Mouse (Mus musculus): Measurements from ENCODE around the gene Slc10a1. TPM values are rescaled to one million over a fixed set of nuclear protein-coding genes. Genes with fewer than 3 reads are reported as not detected.
"Not testable (repeated sequence)": the region's sequence is repeated elsewhere in the genome, so short reads cannot be mapped to it uniquely, and the experiment has no call there.

Gene Slc10a1
- polyA plus RNA-seq, 1 experiment: not detected

DNA sequence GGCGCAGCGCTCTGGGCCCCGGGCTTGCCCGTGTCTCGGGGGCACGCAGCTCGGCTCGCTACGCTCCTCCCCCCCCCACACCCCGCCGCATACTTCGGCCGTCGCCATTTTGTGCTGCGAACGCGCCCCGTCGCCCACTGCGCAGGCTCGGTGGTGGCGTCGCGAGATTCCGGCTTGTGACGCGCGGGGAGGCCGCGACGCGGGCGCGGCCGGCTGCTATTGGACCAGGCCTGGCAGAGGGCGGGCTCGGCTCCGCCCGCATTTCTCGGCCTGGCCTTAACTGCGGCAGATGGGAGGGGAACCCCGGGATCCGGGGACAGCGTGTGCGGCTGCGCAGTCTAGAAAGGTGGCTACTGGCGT is 22.5 kb downstream of the Slc10a1 start:
- Histone ChIP-seq H3K4me3 (ENCODE audit: insufficient read depth, low read length) (peak overlapping the region; percentile 92), H3K27ac (ENCODE audit: insufficient read depth, low read length) (peak overlapping the region; percentile 86), H3K4me1 (ENCODE audit: control insufficient read depth, insufficient read depth, low read length) (peaks cover 7% of the 10 kb centered on the region)
- TF ChIP-seq POLR2A (IDR thresholded peaks at IDR 0.05; ENCODE audit: low read depth, low read length) (peak; percentile 56; the same call in 1 of the 2 replicates), CTCF (IDR thresholded peaks at IDR 0.05; ENCODE audit: borderline replicate concordance, insufficient read depth, low read length) (no peak)

- H3K4me1 ChIP-seq (ENCODE audit: control insufficient read depth, insufficient read depth, low read length): peaks cover 6% of the 10 kb centered on the region
- peak within 1 kb of the TSS; percentile 92 for H3K4me3 ChIP-seq (ENCODE audit: insufficient read depth, low read length)
- TF ChIP-seq CTCF (IDR thresholded peaks at IDR 0.05; ENCODE audit: borderline replicate concordance, insufficient read depth, low read length) (no peak), POLR2A (IDR thresholded peaks at IDR 0.05; ENCODE audit: low read depth, low read length) (peak; percentile 100)
- peak within 1 kb of the TSS; percentile 86 for H3K27ac ChIP-seq (ENCODE audit: insufficient read depth, low read length)
Measured at GRCm38 (mm10) chr12:80945334-80945995, 23.0 kb downstream of the Slc10a1 start, which contains the start of gene Srsf5. Gene Srsf5, plus strand, starts transcription at chr12:80945504.

GRCm38 (mm10) chr12:80944963-80945333 is 23.6 kb downstream of the Slc10a1 start:
- not testable (repeated sequence) for H3K4me1 ChIP-seq (ENCODE audit: control insufficient read depth, insufficient read depth, low read length); H3K27ac ChIP-seq (ENCODE audit: insufficient read depth, low read length)
- H3K4me3 ChIP-seq (ENCODE audit: insufficient read depth, low read length): peak overlapping the region; percentile 35

- TF ChIP-seq CTCF (IDR thresholded peaks at IDR 0.05; ENCODE audit: borderline replicate concordance, insufficient read depth, low read length): no peak
- no peak for TF ChIP-seq POLR2A (IDR thresholded peaks at IDR 0.05; ENCODE audit: low read depth, low read length)
- Histone ChIP-seq H3K4me1 (ENCODE audit: control insufficient read depth, insufficient read depth, low read length) (peaks cover 6% of the 10 kb centered on the region), H3K4me3 (ENCODE audit: insufficient read depth, low read length) (no peak overlapping the region), H3K27ac (ENCODE audit: insufficient read depth, low read length) (no peak overlapping the region)
Measured at GRCm38 (mm10) chr12:80944204-80944603, 24.3 kb downstream of the Slc10a1 start.

DNA sequence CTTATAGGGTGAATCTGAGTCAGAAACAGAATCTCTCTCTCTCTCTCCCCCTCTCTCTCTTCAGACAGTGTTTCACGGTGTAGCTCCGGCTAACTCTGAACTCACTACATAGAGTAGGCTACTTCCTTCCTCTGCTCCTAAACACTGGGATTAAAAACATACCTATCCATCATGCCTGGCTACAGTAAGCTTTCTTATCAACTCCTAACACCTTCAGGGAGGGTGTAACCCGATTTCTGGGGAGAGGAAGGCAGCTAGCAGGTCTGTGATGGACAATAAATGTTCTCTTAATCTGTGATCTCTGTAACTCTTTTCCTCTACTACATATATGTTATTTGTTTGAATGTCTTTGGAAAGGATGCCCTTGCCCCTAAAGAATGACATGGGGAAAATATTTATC is 25.1 kb downstream of the Slc10a1 start:
- TF ChIP-seq POLR2A (IDR thresholded peaks at IDR 0.05; ENCODE audit: low read depth, low read length): no peak
- no peak for TF ChIP-seq CTCF (IDR thresholded peaks at IDR 0.05; ENCODE audit: borderline replicate concordance, insufficient read depth, low read length)
- no peak overlapping the region for H3K27ac ChIP-seq (ENCODE audit: insufficient read depth, low read length)
- H3K4me1 ChIP-seq (ENCODE audit: control insufficient read depth, insufficient read depth, low read length): peaks cover 6% of the 10 kb centered on the region
- H3K4me3 ChIP-seq (ENCODE audit: insufficient read depth, low read length): no peak overlapping the region

DNA sequence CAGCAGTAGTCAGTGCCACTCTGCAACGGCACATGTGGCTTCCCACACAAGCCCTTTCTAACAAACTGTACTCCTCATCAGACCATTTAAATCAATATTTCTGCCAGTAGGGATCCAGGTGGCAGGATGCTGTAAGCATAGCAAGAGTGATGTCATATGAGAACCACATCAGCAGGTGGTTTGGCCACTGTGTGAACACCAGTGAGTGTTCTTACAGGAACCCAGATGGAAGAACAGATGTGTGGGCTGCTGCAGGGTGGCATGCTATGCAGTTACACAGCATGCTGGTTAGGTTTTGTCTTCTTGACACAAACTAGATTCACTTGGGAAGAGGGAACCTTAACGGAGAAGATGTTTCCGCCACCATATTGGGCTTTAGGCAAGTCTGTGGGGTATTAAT is 26.6 kb downstream of the Slc10a1 start:
- Histone ChIP-seq H3K27ac (ENCODE audit: insufficient read depth, low read length) (no peak overlapping the region), H3K4me1 (ENCODE audit: control insufficient read depth, insufficient read depth, low read length) (no peaks in the 10 kb centered on the region), H3K4me3 (ENCODE audit: insufficient read depth, low read length) (no peak overlapping the region)
- TF ChIP-seq CTCF (IDR thresholded peaks at IDR 0.05; ENCODE audit: borderline replicate concordance, insufficient read depth, low read length): no peak
- no peak for TF ChIP-seq POLR2A (IDR thresholded peaks at IDR 0.05; ENCODE audit: low read depth, low read length)

DNA sequence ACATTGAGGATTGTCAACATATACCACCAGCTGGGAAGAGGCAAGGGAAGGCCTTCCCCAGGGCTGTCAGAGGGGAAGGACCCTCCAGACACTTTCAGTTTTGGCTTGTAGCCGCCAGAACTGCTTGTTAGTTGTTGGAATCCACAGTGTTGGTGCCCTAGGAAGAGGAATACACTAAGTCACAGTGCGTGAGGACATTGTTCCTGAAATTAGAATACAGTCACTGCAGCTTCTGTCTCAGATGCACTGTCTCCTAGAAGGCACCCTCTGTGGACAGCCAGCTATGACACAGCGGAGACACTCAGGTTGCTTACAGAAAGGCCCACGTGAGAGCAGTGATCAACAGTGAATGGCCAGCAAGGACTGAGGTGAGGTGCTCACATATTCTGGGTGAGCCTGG is 29.3 kb downstream of the Slc10a1 start:
- Histone ChIP-seq H3K27ac (ENCODE audit: insufficient read depth, low read length) (no peak overlapping the region), H3K4me3 (ENCODE audit: insufficient read depth, low read length) (no peak overlapping the region), H3K4me1 (ENCODE audit: control insufficient read depth, insufficient read depth, low read length) (no peaks in the 10 kb centered on the region)
- TF ChIP-seq CTCF (IDR thresholded peaks at IDR 0.05; ENCODE audit: borderline replicate concordance, insufficient read depth, low read length): no peak
- no peak for TF ChIP-seq POLR2A (IDR thresholded peaks at IDR 0.05; ENCODE audit: low read depth, low read length)

DNA sequence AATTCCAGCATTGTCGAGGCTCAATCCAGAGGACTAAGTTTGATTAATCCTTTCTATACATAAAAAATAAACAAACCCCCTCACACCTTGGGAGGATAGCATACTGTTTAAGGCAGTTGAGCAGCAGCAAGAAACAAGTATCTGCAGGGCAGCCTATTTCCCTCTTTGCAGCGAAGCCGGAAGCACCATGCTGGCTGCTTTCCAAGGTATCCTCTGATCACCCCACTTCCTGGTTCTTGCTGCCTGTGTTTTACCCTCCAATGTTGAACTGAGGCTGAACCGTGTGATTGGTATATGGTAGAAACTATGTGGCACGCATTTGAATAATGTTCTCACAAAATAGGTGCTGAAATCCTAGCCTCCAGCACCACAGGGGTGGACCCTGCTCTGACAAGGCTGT is 29.9 kb downstream of the Slc10a1 start:
- TF ChIP-seq POLR2A (IDR thresholded peaks at IDR 0.05; ENCODE audit: low read depth, low read length): no peak
- no peak for TF ChIP-seq CTCF (IDR thresholded peaks at IDR 0.05; ENCODE audit: borderline replicate concordance, insufficient read depth, low read length)
- no peak overlapping the region for H3K4me3 ChIP-seq (ENCODE audit: insufficient read depth, low read length)
- no peak overlapping the region for H3K27ac ChIP-seq (ENCODE audit: insufficient read depth, low read length)
- H3K4me1 ChIP-seq (ENCODE audit: control insufficient read depth, insufficient read depth, low read length): no peaks in the 10 kb centered on the region

GRCm38 (mm10) chr12:80937331-80938029 is 31.0 kb downstream of the Slc10a1 start:
- Histone ChIP-seq H3K4me1 (ENCODE audit: control insufficient read depth, insufficient read depth, low read length) (no peaks in the 10 kb centered on the region), H3K27ac (ENCODE audit: insufficient read depth, low read length) (0 out of 2 replicates have a peak overlapping the region, but pooled peaks have one; percentile 29), H3K4me3 (ENCODE audit: insufficient read depth, low read length) (no peak overlapping the region)
- TF ChIP-seq CTCF (IDR thresholded peaks at IDR 0.05; ENCODE audit: borderline replicate concordance, insufficient read depth, low read length) (no peak), POLR2A (IDR thresholded peaks at IDR 0.05; ENCODE audit: low read depth, low read length) (no peak)

- Histone ChIP-seq H3K27ac (ENCODE audit: insufficient read depth, low read length) (no peak overlapping the region), H3K4me1 (ENCODE audit: control insufficient read depth, insufficient read depth, low read length) (no peaks in the 10 kb centered on the region), H3K4me3 (ENCODE audit: insufficient read depth, low read length) (no peak overlapping the region)
- no peak for TF ChIP-seq POLR2A (IDR thresholded peaks at IDR 0.05; ENCODE audit: low read depth, low read length)
Measured at GRCm38 (mm10) chr12:80936751-80937150, 31.8 kb downstream of the Slc10a1 start.

All from embryonic fibroblast, embryonic 13.5 days (primary cell).